Mouse (Mus musculus) ES-Bruce4 (cell line): ENCODE results near the gene Mcemp1. TPM values are rescaled to one million over a fixed set of nuclear protein-coding genes. Genes with fewer than 3 reads are reported as not detected.
A peak's percentile ranks its signal among the peaks of the same experiment; 100 is the strongest.

ENCODE experiments used
- H3K27ac ChIP-seq: 2 replicates; pipeline ENCODE4 v1.5.1; 2012; ENCODE audit warnings: low read length, inconsistent platforms; ENCODE audit not compliant: insufficient read depth
- H3K27me3 ChIP-seq: 2 replicates; pipeline ENCODE4 v1.6.1; 2012; ENCODE audit warnings: mild to moderate bottlenecking, low read length, inconsistent platforms; ENCODE audit not compliant: control insufficient read depth, poor library complexity, insufficient read depth, severe bottlenecking
- H3K36me3 ChIP-seq: 2 replicates; pipeline ENCODE4 v1.6.1; 2012; ENCODE audit warnings: inconsistent platforms, mild to moderate bottlenecking, low read length, moderate library complexity; ENCODE audit not compliant: control insufficient read depth, poor library complexity, insufficient read depth, severe bottlenecking
- H3K4me1 ChIP-seq: one replicate; pipeline ENCODE4 v1.8.1; 2011; ENCODE audit warnings: low read length; ENCODE audit not compliant: control insufficient read depth, insufficient read depth
- H3K4me3 ChIP-seq: 2 replicates; pipeline ENCODE4 v1.5.1; 2011; ENCODE audit warnings: low read depth, mild to moderate bottlenecking, low read length
- H3K9ac ChIP-seq: 2 replicates; pipeline ENCODE4 v1.6.1; 2012; ENCODE audit warnings: low read depth, mild to moderate bottlenecking, inconsistent platforms; ENCODE audit not compliant: poor library complexity, severe bottlenecking
- H3K9me3 ChIP-seq: replicated peaks from 2 replicates; pipeline ENCODE4 v1.6.1; 2012; ENCODE audit warnings: mild to moderate bottlenecking, low read length, inconsistent platforms; ENCODE audit not compliant: control insufficient read depth, poor library complexity, insufficient read depth, severe bottlenecking
- CTCF ChIP-seq: IDR thresholded peaks from one replicate; pipeline ENCODE4 v1.8.1; 2011; ENCODE audit warnings: low read depth, low read length
- EP300 ChIP-seq: IDR thresholded peaks from 2 replicates; pipeline ENCODE4 v1.6.1; 2011; ENCODE audit warnings: low read depth, low read length; ENCODE audit not compliant: insufficient read depth
- POLR2A ChIP-seq: IDR thresholded peaks from one replicate; pipeline ENCODE4 v1.8.1; 2011; ENCODE audit warnings: low read length; ENCODE audit not compliant: insufficient read depth
- polyA plus RNA-seq: library from polyadenylated mRNA; stranded (reverse); fragments of >200 nt; gene quantifications from 2 replicates; pipeline ENCODE4 v1.2.4, GENCODE M21; 2011; ENCODE audit warnings: low read depth; ENCODE audit not compliant: missing spikeins, insufficient read depth, insufficient read length

Mcemp1 gene
- polyA plus RNA-seq, 1 experiment: not detected

DNA sequence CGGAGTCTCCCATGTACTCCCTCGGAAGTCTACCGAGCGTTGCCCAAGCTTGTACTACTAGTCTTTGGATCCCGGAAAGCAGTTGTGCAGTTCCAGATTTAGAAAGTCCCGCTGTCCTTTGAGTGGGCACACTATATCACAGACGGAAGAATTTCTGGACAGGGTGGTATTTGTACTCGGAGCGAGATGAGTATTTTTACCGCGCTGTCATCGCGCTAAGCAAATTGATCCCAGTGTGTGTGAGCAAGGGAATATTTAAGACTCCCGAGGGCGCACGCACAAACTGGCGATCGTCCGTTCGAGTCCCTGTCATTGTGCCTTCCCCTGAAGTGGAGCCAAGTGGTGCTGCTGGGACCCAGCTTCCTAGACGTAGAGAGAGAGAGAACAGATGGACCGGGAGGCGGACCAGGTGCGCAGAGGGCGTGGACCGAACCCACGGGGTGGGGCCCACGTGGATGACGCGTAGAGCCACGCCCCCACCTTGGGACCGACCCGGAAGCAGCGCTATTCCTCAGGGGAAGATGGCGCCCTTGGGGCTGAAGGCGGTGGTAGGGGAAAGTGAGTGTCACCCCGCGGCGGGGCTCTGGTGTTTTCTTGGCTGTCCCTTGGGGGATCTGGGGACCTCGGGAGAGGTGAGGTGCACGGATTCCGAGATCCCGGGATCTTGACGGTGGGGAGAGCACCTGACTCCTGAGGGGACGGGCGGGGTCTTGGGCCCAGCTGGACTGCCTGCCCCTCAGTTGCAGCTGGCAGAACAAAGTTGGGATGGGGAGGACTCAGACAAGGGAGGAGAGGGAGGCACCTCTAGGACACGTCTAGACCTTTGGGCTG, 34.7 kb upstream of the Mcemp1 start, which contains the start of gene Stxbp2:
Gene Stxbp2 (plus strand): TSS at position 309 of the 831 bp plus-strand sequence.
- TF ChIP-seq EP300 (no peak), POLR2A (peak; percentile 61)
- no peaks in the 10 kb centered on the region for H3K4me1 ChIP-seq
- peak within 1 kb of the TSS; percentile 82 for H3K4me3 ChIP-seq
- H3K36me3 ChIP-seq: peaks cover 7% of the 10 kb centered on the region
- peak within 1 kb of the TSS; percentile 57 for H3K9ac ChIP-seq
- H3K27ac ChIP-seq: no peak within 1 kb of the TSS
- no peaks in the 10 kb centered on the region for H3K9me3 ChIP-seq
- H3K27me3 ChIP-seq: no peaks in the 10 kb centered on the region

- Histone ChIP-seq H3K9me3 (no peaks in the 10 kb centered on the region), H3K4me3 (peak overlapping the region; percentile 82), H3K9ac (peak overlapping the region; percentile 57), H3K27ac (no peak overlapping the region), H3K36me3 (peaks cover 13% of the 10 kb centered on the region), H3K27me3 (no peaks in the 10 kb centered on the region), H3K4me1 (no peaks in the 10 kb centered on the region)
- TF ChIP-seq EP300 (no peak), CTCF (no peak), POLR2A (no peak)
Measured at GRCm38 (mm10) chr8:3631478-3631875, 34.1 kb upstream of the Mcemp1 start.

DNA sequence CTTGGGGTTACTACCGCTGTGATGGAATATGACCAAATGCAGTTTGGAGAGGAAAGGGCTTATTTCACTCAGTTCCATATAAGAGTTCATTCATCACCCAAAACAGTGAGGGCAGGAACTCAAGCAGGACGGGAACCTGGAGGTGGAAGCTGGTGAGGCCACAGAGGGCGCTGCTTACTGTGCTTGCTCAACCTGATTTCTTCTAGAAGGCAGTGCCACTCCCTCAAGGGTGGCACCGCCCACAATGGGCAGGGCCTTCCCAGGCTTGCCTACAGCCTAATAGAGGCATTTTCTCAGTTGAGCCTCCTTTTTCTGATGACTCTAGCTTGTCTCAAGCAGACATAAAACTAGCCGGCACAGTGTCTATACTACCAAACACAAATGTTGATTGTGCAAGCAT, 19.8 kb upstream of the Mcemp1 start:
- Histone ChIP-seq H3K9me3 (no peaks in the 10 kb centered on the region), H3K9ac (no peak overlapping the region), H3K27ac (no peak overlapping the region), H3K4me1 (no peaks in the 10 kb centered on the region), H3K4me3 (no peak overlapping the region), H3K27me3 (no peaks in the 10 kb centered on the region), H3K36me3 (0 out of 2 replicates have a peak, but pooled peaks cover 4% of the 10 kb centered on the region)
- TF ChIP-seq CTCF: peak; percentile 66
- TF ChIP-seq EP300: no peak
- TF ChIP-seq POLR2A: no peak

GRCm38 (mm10) chr8:3646824-3647531, 18.6 kb upstream of the Mcemp1 start:
- TF ChIP-seq EP300 (no peak), POLR2A (no peak), CTCF (no peak)
- Histone ChIP-seq H3K36me3 (no peaks in the 10 kb centered on the region), H3K9me3 (no peaks in the 10 kb centered on the region), H3K27ac (no peak overlapping the region; the same call in 1 of the 2 replicates), H3K27me3 (no peaks in the 10 kb centered on the region), H3K4me3 (no peak overlapping the region), H3K9ac (no peak overlapping the region), H3K4me1 (no peaks in the 10 kb centered on the region)

DNA sequence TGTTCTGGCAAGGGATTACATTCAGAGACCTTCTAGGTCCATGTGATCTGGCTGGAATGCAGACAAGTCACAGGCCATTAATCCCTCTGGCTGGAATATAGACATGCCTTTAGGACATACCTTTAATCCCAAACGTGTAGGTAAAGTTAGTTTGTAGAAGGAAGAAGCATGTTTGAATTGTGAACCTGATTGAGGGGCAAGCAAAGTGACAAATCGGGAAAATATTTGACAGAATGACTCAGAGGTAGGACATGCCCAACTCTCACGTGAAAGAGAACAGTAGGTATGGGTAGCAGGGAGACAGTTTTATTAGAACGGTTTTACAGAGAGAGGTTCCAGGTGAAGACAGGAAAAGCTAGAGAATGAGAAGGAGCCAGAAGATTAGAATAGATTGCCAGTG, 18.0 kb upstream of the Mcemp1 start:
- no peaks in the 10 kb centered on the region for H3K36me3 ChIP-seq
- TF ChIP-seq POLR2A (no peak), EP300 (no peak), CTCF (no peak)
- H3K4me3 ChIP-seq: no peak overlapping the region
- H3K27ac ChIP-seq: no peak overlapping the region; the same call in 1 of the 2 replicates
- H3K4me1 ChIP-seq: no peaks in the 10 kb centered on the region
- no peaks in the 10 kb centered on the region for H3K27me3 ChIP-seq
- H3K9ac ChIP-seq: no peak overlapping the region
- no peaks in the 10 kb centered on the region for H3K9me3 ChIP-seq

DNA sequence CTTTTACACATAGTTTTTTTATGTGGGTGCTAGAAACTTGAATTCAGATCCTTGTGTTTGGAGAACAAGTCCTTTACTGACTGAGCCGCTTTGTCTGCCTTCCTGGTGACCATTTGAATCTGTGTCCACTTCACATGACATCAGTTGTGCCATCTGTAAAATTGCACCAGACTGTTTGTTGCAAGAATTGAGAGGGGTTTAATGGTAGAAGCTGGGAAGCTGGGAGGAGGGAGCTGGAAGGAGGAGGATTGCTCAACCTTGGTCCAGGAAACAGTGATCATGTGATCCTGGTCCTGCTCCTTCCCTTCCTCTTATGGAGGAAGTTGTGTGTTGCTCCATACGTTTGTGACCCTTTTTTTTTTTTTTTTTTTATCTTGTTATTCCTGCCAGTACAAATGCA, 17.3 kb upstream of the Mcemp1 start:
- Histone ChIP-seq H3K27ac (no peak overlapping the region), H3K4me3 (no peak overlapping the region), H3K4me1 (no peaks in the 10 kb centered on the region), H3K36me3 (no peaks in the 10 kb centered on the region), H3K9me3 (no peaks in the 10 kb centered on the region), H3K27me3 (no peaks in the 10 kb centered on the region), H3K9ac (no peak overlapping the region)
- no peak for TF ChIP-seq POLR2A
- no peak for TF ChIP-seq CTCF
- TF ChIP-seq EP300: no peak
